Mouse (Mus musculus) erythroblast, adult 5-6 weeks (primary cell): ENCODE results near the gene Gstp1. TPM values are rescaled to one million over a fixed set of nuclear protein-coding genes. Genes with fewer than 3 reads are reported as not detected.

Experiments
- ATAC-seq: replicated peaks from 2 replicates; pipeline ENCODE4 v1.8.0; 2016; ENCODE audit warnings: moderate number of reproducible peaks, mild to moderate bottlenecking, moderate TSS enrichment, inconsistent platforms; ENCODE audit not compliant: poor library complexity, low FRiP score, severe bottlenecking
- total RNA-seq, 2 experiments: library from RNA; stranded (forward) in 1 of 2; stranded (reverse) in 1 of 2; fragments of 150-400 nt in 1 of 2; fragments of 200-764, 138-1000 nt in 1 of 2; gene quantifications; 2 replicates each; pipeline versions ENCODE4 v1.2.3 to v1.2.4; 2015 to 2017; ENCODE audit warnings: low replicate concordance in 2 of 2

Gstp1 gene
- total RNA-seq, 2 experiments from 2014 or later, result 40.6 to 134 TPM

DNA sequence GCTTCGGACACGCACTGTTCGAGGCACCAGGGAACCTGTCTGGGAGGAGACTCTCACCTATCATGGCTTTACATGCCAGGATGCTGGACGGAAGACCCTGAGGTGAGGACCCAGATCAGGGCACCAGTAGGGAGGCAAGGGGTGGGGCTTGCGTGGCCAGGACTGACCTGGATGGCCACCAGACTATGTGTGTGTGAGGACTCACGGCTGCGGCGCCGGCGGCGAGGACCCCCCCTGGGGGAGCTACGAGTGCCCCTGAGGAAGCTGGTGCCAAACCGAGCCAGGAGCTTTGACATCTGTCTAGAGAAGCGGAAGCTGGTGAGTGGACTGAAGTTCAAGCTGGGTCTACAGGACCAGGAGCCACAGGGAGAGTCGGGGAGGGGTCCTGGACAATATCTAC is 33.5 kb downstream of the Gstp1 start:
- no peak for ATAC-seq

GRCm38 (mm10) chr19:4003641-4004040 is 34.1 kb downstream of the Gstp1 start:
- no peak for ATAC-seq

DNA sequence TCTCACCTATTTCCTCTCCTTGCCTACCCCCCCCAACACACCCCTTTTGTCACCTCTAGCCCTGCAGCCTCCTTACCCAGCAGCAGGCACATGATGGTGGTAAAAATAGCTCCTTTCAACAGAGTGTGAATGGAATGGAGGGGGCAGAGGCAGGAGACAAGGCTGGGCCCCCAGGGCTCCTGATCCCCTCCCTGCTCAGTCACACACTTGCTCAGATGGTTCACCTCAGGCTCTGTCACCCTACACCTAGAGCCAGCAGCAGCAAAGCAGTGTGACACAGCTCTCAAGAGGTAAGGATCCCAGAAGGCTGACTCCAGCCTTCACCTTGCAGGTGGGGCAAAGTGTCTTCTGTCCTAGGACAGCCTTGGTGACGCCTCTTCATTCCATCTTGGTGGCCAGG is 34.7 kb downstream of the Gstp1 start, which contains the start of gene Doc2g:
Gene Doc2g, plus strand, starts transcription at position 202 of the 400 bp plus-strand sequence.
- no peak for ATAC-seq

DNA sequence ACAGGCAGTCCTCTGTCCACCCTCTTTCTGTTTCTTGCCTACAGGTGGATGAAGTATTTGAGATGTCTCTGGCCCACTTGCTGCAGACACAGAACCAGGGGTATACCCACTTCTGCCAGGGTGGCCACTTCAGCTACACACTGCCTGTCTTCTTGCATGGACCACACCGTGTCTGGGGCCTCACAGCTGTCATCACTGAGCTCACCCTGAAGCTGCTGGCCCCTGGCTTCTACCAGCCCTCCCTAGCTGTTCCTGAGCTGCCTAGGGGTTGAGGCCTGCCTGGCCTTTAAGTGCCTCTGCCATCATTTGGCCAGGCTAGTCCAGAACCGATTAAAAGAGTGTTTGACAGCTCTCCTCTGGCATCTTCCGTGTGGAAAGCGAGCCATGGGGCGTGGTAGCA is 36.0 kb downstream of the Gstp1 start:
- no peak for ATAC-seq

DNA sequence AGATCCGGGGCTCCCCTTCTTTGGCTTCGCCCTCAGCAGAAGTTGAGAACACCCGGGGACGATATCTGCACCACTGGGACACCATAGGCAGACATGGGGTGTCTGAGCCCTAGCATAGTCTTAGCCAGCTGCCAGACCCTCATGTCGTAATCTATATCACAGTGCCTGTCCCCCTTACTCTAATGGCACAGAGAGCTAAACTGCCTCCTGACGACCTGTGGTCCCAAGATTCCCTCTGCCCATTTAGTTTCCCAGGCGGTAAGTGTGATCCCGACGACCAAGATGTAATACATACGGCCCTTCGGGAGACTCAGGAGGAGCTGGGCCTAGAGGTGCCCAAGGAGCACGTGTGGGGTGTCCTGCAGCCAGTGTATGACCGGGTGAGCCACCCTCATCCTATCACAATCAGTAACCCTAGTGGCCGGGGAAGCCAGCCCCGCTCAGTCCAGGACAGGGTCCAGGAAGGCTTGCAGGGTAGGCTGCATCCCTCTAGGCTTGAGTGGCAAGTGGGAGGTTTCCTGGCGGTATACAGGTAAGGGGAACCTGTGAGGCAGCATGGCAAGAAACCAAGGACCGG is 36.7 kb downstream of the Gstp1 start:
- no peak for ATAC-seq

DNA sequence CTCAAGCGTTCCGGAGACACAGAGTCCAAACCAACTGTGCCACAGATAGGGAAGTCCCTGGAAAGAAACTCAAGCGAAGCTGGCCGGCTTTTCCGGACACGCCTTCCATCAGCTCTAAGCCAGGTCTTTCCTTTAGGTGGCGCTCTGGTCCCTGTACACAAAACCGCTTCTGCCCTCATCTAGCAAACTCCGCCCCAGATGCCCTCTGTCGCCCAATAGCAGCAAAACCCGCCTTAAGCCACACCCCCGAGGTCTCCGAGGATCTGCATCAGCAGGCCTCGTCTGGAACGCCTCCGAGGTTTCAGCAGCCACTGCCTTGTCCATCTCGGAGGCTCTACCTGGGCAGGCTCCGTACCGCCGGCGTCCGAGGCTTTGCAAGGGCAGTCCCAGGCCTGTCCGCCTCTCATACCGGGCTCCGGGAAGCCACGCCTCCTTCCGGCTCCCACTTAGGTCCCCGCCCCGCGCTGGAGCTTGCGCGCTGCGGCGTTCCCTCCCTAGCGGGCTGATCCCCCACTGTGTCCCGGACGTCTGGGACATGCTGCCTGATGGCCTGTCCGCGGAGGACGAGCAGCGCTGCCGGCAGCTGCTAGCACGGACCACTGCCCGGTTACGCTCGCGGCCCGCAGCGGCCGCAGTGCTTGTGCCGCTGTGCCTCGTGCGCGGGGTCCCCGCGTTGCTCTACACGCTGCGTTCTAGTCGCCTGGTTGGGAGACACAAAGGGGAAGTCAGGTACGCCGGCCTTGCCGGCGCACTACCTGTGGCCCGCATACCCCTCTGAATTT is 37.5 kb downstream of the Gstp1 start, which contains the start of the genes Nudt8 and Gm49405:
Gene Nudt8, plus strand, starts transcription at position 462 of the 782 bp plus-strand sequence.
Gene Gm49405, plus strand, starts transcription at position 508 of the 782 bp plus-strand sequence.
- peak; percentile 88 for ATAC-seq

- no peak for ATAC-seq
Measured at GRCm38 (mm10) chr19:3999121-3999730, 38.6 kb downstream of the Gstp1 start.

DNA sequence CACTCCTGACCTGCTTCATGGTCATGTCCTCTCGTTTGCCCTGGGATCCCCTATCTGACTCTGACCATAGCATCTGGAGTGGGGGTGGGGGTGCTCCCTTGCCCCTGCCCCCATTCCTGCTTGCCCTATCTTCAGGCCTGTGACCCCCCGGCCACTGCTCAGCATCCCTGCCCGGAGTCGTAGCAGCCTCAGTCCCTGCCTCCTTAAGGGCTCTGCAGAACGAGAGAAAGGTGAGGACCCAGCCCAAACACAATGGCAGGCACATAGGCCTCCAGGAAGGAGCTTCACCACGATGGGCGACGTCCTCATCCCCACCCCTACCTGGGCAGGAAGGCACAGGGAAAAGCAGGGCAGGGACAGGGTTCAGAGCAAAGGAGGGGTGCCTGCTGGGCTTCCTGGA is 39.5 kb downstream of the Gstp1 start:
- no peak for ATAC-seq

DNA sequence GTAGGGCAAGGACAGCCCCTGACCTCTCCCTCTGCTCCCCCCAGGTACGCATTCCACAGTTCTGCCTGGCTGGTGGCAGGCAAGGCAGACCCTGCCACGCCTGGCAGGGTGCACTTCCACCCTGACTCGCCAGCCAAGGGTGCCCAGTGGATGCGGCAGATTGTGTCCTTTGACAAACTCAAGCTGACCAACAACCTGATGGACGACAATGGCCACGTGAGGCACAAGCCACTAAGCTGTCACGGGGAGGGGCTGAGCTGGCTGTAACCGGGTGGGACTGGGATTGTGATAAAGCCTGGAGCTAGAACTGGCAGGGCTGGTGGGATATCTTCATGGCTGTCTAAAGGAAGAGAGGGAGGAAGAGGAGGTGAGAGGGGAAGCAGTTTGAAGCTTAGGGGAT is 40.6 kb downstream of the Gstp1 start:
- no peak for ATAC-seq

- no peak for ATAC-seq
Measured at GRCm38 (mm10) chr19:3996747-3997146, 41.0 kb downstream of the Gstp1 start.

- ATAC-seq, result no peak
Measured at GRCm38 (mm10) chr19:3996106-3996505, 41.7 kb downstream of the Gstp1 start.

GRCm38 (mm10) chr19:3995505-3995904 is 42.3 kb downstream of the Gstp1 start:
- ATAC-seq, result no peak

GRCm38 (mm10) chr19:3994932-3995331 is 42.9 kb downstream of the Gstp1 start:
- no peak for ATAC-seq

DNA sequence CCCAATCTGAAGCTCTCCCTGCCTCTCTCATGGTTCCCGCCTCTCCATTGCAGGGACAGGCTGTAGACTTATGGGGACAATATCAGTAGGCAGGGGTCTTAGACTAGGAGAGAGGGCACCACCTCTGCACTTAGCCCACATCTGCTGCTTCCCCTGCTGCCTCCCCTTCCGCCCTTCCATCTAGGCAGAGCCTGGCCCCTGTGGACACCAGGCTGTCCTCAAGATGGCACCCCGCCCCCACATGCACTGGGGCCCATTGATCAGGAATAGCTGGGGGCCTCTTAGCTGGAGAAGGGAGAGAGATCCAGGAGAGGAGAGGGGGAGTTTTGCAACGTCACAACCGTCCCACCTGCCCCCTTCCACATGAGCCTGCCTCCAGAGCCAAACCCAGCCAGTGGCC is 45.4 kb downstream of the Gstp1 start, which contains the start of gene Tbx10:
Gene Tbx10, plus strand, starts transcription at position 337 of the 400 bp plus-strand sequence.
- ATAC-seq, result no peak

- no peak for ATAC-seq
Measured at GRCm38 (mm10) chr19:3991966-3992365, 45.8 kb downstream of the Gstp1 start.

DNA sequence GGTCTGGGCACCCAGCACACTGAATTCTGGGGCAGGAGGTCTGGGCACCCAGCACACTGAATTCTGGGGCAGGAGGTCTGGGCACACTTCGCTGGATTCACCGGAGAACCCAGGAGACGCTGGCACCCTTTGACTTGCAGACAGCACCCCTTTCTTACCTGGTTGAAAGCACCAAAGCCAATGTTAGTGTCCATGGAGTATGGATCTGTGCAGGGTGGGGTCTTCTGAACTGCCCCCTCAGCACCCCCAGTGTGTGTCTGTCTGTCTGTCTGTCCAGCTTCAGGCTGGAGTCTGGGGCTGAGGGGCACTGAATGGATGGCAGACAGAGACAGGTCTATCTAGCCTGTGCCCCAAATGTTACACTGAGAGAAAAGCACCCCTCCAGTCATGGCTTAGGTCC is 46.2 kb downstream of the Gstp1 start:
- ATAC-seq, result no peak

DNA sequence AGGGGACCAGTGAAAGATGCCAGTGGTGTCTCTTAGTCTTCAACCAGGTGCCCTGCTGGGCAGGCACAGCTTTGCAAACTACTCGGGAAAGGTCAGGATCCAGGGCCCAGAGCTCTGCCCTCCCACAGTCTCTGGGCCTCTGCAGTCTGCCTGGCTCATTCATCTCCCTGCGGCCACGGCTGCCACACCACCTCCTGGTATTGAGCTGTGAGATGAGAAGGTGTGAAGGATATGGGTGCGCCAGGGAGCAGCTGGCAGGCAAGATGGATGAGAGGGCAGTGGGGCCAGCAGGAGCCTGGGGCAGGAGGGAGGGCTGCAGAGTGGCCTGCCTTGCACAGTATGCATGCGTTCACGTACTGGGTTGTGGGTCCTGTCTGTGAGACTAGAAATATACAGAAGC is 47.0 kb downstream of the Gstp1 start:
- no peak for ATAC-seq

GRCm38 (mm10) chr19:3988750-3989149 is 49.0 kb downstream of the Gstp1 start:
- 0 out of 2 replicates have a peak, but pooled peaks have one; percentile 42 for ATAC-seq

DNA sequence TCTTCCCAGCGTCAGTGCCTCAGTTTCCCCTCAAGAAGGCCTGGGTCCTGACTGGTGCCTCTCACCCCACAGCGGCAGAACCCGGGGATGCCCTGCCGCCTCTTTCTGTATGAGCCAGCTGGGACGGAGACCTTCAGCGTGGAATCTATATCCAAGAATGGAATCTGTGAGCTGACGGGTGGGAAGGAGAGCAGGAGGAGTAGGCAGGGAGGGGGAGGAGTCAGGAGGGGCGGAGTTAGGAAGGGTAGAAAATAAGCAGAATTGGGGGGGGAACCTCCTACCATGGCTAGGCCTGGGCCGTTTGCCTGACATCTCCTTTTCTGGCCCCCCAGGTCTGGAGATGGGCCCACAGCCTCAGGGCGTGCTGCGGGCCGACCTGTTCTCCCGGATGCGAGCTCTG is 49.7 kb downstream of the Gstp1 start:
- no peak for ATAC-seq

- no peak for ATAC-seq
Measured at GRCm38 (mm10) chr19:3986334-3986733, 51.5 kb downstream of the Gstp1 start, which contains the start of gene Acy3. Acy3 (plus strand) TSS chr19:3986570.
